Mouse (Mus musculus) neutrophil, adult 59 days (primary cell): ENCODE measurements around the gene Lpar2. TPM values are rescaled to one million over a fixed set of nuclear protein-coding genes. Genes with fewer than 3 reads are reported as not detected.

Source experiments
- total RNA-seq, 2 experiments: library from RNA; stranded (reverse); gene quantifications; 1 replicate in 1 of 2; 2 replicates in 1 of 2; pipeline ENCODE4 v1.2.4; 2023

Lpar2 gene
- total RNA-seq, result 1 to 10 TPM; 3.1 to 3.6 TPM

DNA sequence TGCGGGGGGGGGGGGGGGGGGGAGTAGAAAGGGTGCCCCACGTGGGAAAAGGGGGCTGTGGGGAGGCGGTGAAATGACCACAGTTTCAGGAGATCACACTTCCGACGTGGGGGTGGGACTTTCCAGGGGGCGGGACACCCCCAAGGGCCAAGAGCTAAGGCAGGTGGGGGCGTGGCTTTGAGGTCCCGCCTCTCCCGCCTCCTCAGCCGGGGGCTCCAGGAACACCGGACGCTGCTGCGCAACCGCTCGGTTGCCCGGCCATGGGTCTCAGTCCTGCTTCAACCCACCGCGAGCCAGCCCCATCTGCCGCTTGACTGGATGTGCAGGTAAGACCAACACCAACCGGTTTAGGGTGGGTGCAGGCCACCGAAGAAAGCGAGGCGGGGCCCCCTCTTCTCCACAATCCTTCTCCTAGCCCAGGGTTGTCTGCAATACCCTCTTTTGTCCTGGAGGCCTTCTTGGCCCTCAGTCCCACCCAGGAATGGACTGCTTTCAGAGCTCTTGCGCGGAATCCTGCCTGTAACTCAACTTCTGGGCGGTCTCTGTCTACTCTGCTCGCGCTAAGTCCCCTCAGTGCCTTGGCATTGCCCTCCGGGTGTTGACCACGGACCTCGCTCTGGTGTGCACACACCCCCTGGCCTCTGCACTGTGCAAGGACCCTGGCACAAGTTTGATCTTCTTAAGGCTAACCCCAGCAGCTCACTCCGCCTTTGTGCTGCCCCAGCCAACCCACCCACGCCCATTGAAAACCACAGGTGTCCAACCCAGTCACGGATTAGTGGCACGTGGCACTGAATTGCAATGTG is at the start of gene Lpar2:
TSS of gene Lpar2 (plus strand) at position 44 of the 806 bp plus-strand sequence.

DNA sequence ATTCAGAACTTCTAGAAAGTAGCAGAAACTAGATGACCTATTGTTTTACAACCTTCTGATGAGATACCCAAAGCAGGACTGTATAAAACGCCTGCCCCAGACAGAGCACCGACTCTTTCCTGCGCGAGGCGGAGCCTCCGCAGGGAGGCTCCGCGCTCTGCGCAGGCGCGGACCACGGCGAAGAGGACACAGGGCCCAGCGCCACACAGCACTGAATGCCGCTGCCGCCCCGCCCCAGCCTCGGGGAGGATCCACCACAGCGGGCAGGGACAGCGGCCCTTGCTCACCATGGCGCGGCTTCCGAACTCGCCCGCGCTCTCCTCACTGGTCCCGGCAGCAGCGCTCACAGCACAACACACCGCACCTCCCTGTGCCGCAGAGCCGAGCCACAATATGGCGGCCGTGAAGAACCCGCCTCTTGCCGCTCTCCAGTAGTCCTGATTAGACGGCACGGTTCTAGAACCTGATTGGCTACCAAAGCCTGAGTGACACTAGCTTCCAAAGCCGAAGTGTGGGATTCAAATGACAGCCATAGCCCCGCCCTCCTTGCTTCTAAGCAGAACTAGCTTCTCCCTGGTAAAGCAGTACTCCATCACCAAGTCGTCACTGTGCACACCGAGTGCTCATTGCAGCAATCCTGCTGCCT is 47.6 kb upstream of the Lpar2 start, which contains the start of gene Gm20422:
TSS of gene Gm20422 (minus strand) at position 384 of the 646 bp plus-strand sequence.

DNA sequence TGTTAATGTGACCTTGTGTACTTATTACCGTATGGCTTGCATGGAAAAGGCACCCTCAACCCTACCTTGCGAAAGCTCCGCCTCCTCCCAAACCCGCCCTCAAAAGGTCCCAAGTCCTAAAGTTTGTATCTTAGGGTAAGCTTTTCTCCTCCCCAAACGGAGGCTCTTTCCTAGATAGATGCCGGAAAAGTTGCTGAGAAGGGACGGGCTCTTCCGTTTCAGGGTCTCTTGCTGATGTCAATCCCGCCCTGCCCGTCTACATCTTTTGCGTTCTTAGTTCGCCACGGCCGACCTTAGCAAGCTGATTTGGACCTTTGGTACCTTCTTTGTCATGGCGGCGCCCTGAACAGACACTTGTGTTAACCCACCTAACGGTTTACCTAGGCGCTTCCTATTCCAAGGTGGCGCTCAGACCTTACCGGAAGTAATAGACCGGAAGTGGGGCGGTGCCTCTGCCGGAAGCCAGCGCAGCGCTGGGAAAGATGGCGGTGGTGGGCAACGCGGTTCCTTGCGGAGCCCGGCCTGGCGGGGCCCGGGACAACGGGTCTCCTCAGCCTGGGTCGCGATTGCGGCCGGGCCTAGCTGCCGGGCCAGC is 31.4 kb upstream of the Lpar2 start, which contains the start of the genes Atp13a1 and Zfp866:
TSS of gene Atp13a1 (plus strand) at position 391 of the 595 bp plus-strand sequence.
TSS of gene Zfp866 (minus strand) at position 406 of the 595 bp plus-strand sequence.

DNA sequence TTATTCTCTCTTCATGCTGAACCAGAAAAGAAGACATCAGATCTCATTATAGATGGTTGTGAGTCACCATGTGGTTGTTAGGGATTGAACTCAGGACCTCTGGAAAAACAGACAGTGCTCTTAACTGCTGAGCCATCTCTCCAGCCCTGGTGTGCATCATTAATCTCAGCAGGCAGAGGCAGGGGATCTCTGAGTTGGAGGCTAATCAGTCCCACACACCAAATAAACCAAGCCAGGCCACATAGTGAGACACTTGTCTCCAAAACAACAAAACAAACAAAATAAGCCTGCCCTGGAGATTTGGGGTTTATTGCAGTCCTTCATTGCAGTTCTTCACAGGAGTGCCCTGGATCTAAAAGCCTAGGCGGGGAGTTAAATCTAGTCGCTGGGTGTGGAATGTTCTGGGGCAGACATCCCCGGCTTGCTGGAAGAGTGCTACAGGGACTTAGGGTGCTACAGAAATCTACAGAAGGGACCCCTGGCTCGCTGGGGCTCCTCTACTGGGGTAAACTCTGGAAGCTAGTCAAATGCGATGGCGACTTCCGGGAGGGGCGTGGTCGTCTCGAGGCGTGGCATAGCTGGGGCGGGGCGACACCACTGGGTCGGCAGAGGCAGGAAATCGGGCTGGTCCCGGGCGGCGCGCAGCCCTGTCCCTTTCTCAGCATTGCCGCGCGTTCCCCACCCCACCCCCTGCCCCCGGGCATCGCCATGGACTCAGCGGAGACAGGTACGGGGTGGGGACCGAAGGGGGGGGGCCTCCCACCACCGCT is 13.9 kb upstream of the Lpar2 start, which contains the start of gene Gmip:
TSS of gene Gmip (plus strand) at position 586 of the 770 bp plus-strand sequence.

DNA sequence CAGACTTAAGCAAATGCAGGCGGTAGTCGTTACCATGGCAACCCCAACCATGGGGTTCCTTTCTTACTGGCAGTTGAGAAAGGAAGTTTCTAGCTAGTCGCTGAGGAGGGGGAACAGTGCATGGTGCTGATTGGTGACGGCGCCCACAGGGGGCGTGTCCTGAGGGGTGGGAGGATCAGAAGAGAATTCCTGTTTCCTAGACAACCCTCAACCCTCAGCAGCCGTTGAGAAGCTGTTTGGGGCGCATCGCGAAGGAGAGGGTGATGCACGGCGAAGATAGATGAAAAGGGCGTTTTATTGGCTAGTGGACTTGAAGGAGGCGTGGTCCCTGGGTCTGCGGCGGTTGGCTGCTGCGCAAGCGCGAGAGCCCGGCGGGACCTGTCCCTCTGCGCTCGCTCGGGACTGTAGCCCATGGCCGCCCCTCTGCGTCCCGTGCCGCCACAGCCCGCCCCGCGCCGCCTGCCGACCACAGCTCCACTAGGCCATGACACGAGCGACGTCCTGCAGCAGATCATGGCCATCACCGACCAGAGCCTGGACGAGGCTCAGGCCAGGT is 10.1 kb downstream of the Lpar2 start, which contains the start of gene Pbx4:
TSS of gene Pbx4 (plus strand) at position 194 of the 556 bp plus-strand sequence.

Other genes starting within 250 kb of the Lpar2 start
- gene Zfp868, start 196.9 kb upstream of the Lpar2 start, total RNA-seq, result 10 to 100 TPM; 23.3 to 27.1 TPM
- gene Zfp964, start 167.9 kb upstream of the Lpar2 start, total RNA-seq, result under 1 TPM; 0.09 to 0.15 TPM
- gene Zfp869, start 111.7 kb upstream of the Lpar2 start, total RNA-seq, result 10 to 100 TPM; 21.2 to 23.3 TPM
- 1 to 10 TPM; 2.5 to 2.8 TPM for gene Zfp963, start 72.5 kb upstream of the Lpar2 start, total RNA-seq
- not detected for gene Gm20422, start 47.5 kb upstream of the Lpar2 start, total RNA-seq
- gene Atp13a1, start 31.3 kb upstream of the Lpar2 start, total RNA-seq, result 10 to 100 TPM; 25.0 to 29.1 TPM
- 10 to 100 TPM; 13.4 to 14.8 TPM for gene Zfp866, start 31.3 kb upstream of the Lpar2 start, total RNA-seq
- 100 to 1,000 TPM; 409 to 453 TPM for gene Gmip, start 13.8 kb upstream of the Lpar2 start, total RNA-seq
- gene Pbx4, start 10.1 kb downstream of the Lpar2 start, total RNA-seq, result 1 to 10 TPM; 1.1 to 2.9 TPM
- gene Cilp2, start 65.3 kb downstream of the Lpar2 start, total RNA-seq, result not detected
- gene Tssk6, start 79.8 kb downstream of the Lpar2 start, total RNA-seq, result 1 to 10 TPM in 1 of 2 experiments, under 1 TPM in 1; 0.53 to 1.1 TPM
- 10 to 100 TPM; 57.7 to 58.4 TPM for gene Ndufa13, start 80.1 kb downstream of the Lpar2 start, total RNA-seq
- not detected for gene Yjefn3, start 80.3 kb downstream of the Lpar2 start, total RNA-seq
- gene Gatad2a, start 174.0 kb downstream of the Lpar2 start, total RNA-seq, result 10 to 100 TPM; 65.9 to 67.4 TPM
- gene Mau2, start 220.3 kb downstream of the Lpar2 start, total RNA-seq, result 10 to 100 TPM; 69.7 to 79.3 TPM
- gene Sugp1, start 220.4 kb downstream of the Lpar2 start, total RNA-seq, result 10 to 100 TPM; 26.8 to 28.6 TPM